In the genomic region with DNA sequence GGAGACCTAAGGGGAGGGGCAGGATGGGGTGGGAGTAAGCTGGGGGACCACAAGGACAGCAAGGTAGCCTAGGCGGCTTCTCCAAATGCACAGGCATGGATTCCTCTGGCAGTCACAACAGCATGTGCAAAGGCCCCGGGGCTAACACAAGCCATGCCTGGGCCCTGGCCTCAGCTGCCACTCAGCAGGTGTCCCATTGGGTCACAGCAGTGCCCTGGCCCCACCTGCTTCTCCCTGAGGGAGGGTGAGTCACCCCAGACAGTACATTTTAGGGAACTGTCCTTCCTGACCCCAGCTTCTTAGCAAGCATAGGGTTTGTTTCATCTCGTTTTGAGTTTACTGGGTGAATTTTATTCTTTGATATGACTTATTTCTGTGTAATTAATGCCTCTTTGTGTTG, we compare ENCODE assay signal across 11 mouse cellular contexts. TPM values are rescaled to one million over a fixed set of nuclear protein-coding genes. Genes with fewer than 3 reads are reported as not detected.
DNase-seq lines count a peak whose midpoint lies in the region; ATAC-seq and TF ChIP-seq lines count a peak whose summit lies in the region.
"Had no signal": no experiment of that assay in that cellular context is flagged by ENCODE, and none has a peak within 500 bp of the region (broad histone marks: within the 10 kb centered on the region; RNA-seq: fewer than 3 reads in every experiment).

No protein-coding gene starts in this region.

- no peak for TF ChIP-seq POLR2A in lung, adult 2 months (IDR thresholded peaks at IDR 0.05; ENCODE audit: borderline replicate concordance, extremely low read depth, low read depth, low read length)

- H3K36me3 ChIP-seq in lung, embryonic 14.5 days (ENCODE audit: insufficient read depth), result peaks cover 21% of the 10 kb centered on the region

- H3K4me2 ChIP-seq in lung, embryonic 14.5 days, result peak overlapping the region; percentile 48

- TF ChIP-seq CTCF in gastrocnemius, adult 2 months (IDR thresholded peaks at IDR 0.05), result no peak
- no peak for TF ChIP-seq CTCF in lung, embryonic 14.5 days (IDR thresholded peaks at IDR 0.05; ENCODE audit: low read depth)
- no peak for TF ChIP-seq CTCF in lung, adult 2 months (IDR thresholded peaks at IDR 0.05; ENCODE audit: insufficient read depth, low read length)

- 59% methylated on average over 3 of the region's 3 CpGs for WGBS in lung, embryonic 14.5 days
- 61% methylated on average over 3 of the region's 3 CpGs for WGBS in lung, adult 2 months

- H3K9me3 ChIP-seq in lung, embryonic 14.5 days (ENCODE audit: low read depth, low read length), result no peaks in the 10 kb centered on the region

- H3K9ac ChIP-seq in lung, embryonic 14.5 days, result peak overlapping the region; percentile 46

- peak overlapping the region; percentile 58 for H3K4me3 ChIP-seq in gastrocnemius, adult 2 months
- H3K4me3 ChIP-seq in lung, embryonic 14.5 days (ENCODE audit: low read depth, low read length), result no peak overlapping the region
- no peak overlapping the region for H3K4me3 ChIP-seq in lung, adult 2 months (replicated peaks; ENCODE audit: extremely low read depth, low read depth, low read length)

- peak overlapping the region; percentile 88 for H3K27ac ChIP-seq in gastrocnemius, adult 2 months
- no peak overlapping the region; the same call in 1 of the 2 replicates for H3K27ac ChIP-seq in lung, embryonic 14.5 days (ENCODE audit: low read depth)

- peak; percentile 16; the same call in 1 of the 2 replicates for ATAC-seq in lung, embryonic 14.5 days (ENCODE audit: insufficient read depth)
- peak; percentile 82 for ATAC-seq in granulocyte monocyte progenitor cell, adult 5-6 weeks (replicated peaks; ENCODE audit: poor library complexity, severe bottlenecking)
- peak; percentile 67 for ATAC-seq in neutrophil, adult 5-6 weeks (ENCODE audit: extremely low read depth, insufficient number of reproducible peaks, low FRiP score, poor library complexity, severe bottlenecking)

- DNase-seq in gastrocnemius, adult 2 months, result no peak
- DNase-seq in gastrocnemius, postnatal 10 days, result no peak
- DNase-seq in lung, embryonic 14.5 days, result no peak
- no peak for DNase-seq in lung, adult 2 months
- no peak for DNase-seq in frontal cortex, postnatal 25 days (ENCODE audit: low spot score in 2 of 2)
- DNase-seq in right cerebral cortex, adult 18-20 months, result no peak

- H3K4me1 ChIP-seq in lung, embryonic 14.5 days (ENCODE audit: insufficient read depth), result peaks cover 4% of the 10 kb centered on the region; the same call in 1 of the 2 replicates
- peaks cover 11% of the 10 kb centered on the region for H3K4me1 ChIP-seq in lung, adult 2 months (ENCODE audit: control insufficient read depth, insufficient read depth, low read length)

- intact Hi-C loops in gastrocnemius, adult 2 months (cut with DNase I), result no loop called here

- no peaks in the 10 kb centered on the region for H3K27me3 ChIP-seq in lung, embryonic 14.5 days (ENCODE audit: insufficient read depth, low read length)

RNA-seq across cellular contexts. Expression of a gene that starts 9.6 kb away (rescaled TPM):
- 10 to 100 TPM; 61.7 to 65.6 TPM for total RNA-seq in gastrocnemius, adult 2 months (2021)
- 10 to 100 TPM; 82.3 to 83.0 TPM for total RNA-seq in gastrocnemius, postnatal 10 days (2021)
- polyA plus RNA-seq in lung, embryonic 14.5 days (2014; fragmentation: Nextera tagmentation; extraction: Ambion mirVana), result 305 and 327 TPM in 2 replicates
- 75.2 and 76.3 TPM in 2 replicates for polyA plus RNA-seq in lung, adult 2 months (2012; rRNA removed)
- 187 and 226 TPM in 2 replicates for total RNA-seq in granulocyte monocyte progenitor cell, adult 5-6 weeks (2014; fragmentation: Nextera tagmentation)
- 247 and 312 TPM in 2 replicates for total RNA-seq in granulocyte monocyte progenitor cell, adult 5-6 weeks (2017)
- 103 and 134 TPM in 2 replicates for total RNA-seq in neutrophil, adult 5-6 weeks (2017)

RNA-seq across cellular contexts. Expression of a gene that starts 16.1 kb away (rescaled TPM):
- 10 to 100 TPM; 35.5 to 54.5 TPM for total RNA-seq in gastrocnemius, adult 2 months (2021)
- 100 to 1,000 TPM in 1 of 2 experiments, 10 to 100 TPM in 1; 79.2 to 130 TPM for total RNA-seq in gastrocnemius, postnatal 10 days (2021)
- polyA plus RNA-seq in lung, embryonic 14.5 days (2014; fragmentation: Nextera tagmentation; extraction: Ambion mirVana), result 70.1 and 72.9 TPM in 2 replicates
- polyA plus RNA-seq in lung, adult 2 months (2012; rRNA removed), result 378 and 717 TPM in 2 replicates
- total RNA-seq in granulocyte monocyte progenitor cell, adult 5-6 weeks (2014; fragmentation: Nextera tagmentation), result 7.7 and 12.3 TPM in 2 replicates
- 24.6 and 27.0 TPM in 2 replicates for total RNA-seq in granulocyte monocyte progenitor cell, adult 5-6 weeks (2017)
- 316 and 319 TPM in 2 replicates for total RNA-seq in neutrophil, adult 5-6 weeks (2017)

RNA-seq across cellular contexts. Expression of a gene that starts 20.6 kb away (rescaled TPM):
- not detected for total RNA-seq in gastrocnemius, adult 2 months (2021)
- not detected for total RNA-seq in gastrocnemius, postnatal 10 days (2021)
- 0.04 TPM in 1 of 2 replicates, not detected in the other for polyA plus RNA-seq in lung, embryonic 14.5 days (2014; fragmentation: Nextera tagmentation; extraction: Ambion mirVana)
- polyA plus RNA-seq in lung, adult 2 months (2012; rRNA removed), result 0.03 TPM in 1 of 2 replicates, not detected in the other
- total RNA-seq in granulocyte monocyte progenitor cell, adult 5-6 weeks (2014; fragmentation: Nextera tagmentation), result not detected in 2 replicates
- total RNA-seq in granulocyte monocyte progenitor cell, adult 5-6 weeks (2017), result not detected in 2 replicates
- 2.4 and 2.8 TPM in 2 replicates for total RNA-seq in neutrophil, adult 5-6 weeks (2017)
- total RNA-seq: common myeloid progenitor, adult 5-6 weeks; gastrocnemius, adult 8-10 months had no signal

RNA-seq across cellular contexts. Expression of a gene that starts 22.5 kb away (rescaled TPM):
- total RNA-seq in gastrocnemius, adult 2 months (2021), result 10 to 100 TPM in 1 of 2 experiments, 1 to 10 TPM in 1; 9.3 to 22.5 TPM
- total RNA-seq in gastrocnemius, postnatal 10 days (2021), result 10 to 100 TPM; 22.5 to 23.4 TPM
- 46.6 and 48.2 TPM in 2 replicates for polyA plus RNA-seq in lung, embryonic 14.5 days (2014; fragmentation: Nextera tagmentation; extraction: Ambion mirVana)
- 32.2 and 33.7 TPM in 2 replicates for polyA plus RNA-seq in lung, adult 2 months (2012; rRNA removed)
- 8.5 and 31.0 TPM in 2 replicates for total RNA-seq in granulocyte monocyte progenitor cell, adult 5-6 weeks (2014; fragmentation: Nextera tagmentation)
- 6.5 and 6.9 TPM in 2 replicates for total RNA-seq in granulocyte monocyte progenitor cell, adult 5-6 weeks (2017)
- 4.4 and 7.7 TPM in 2 replicates for total RNA-seq in neutrophil, adult 5-6 weeks (2017)

RNA-seq across cellular contexts. Expression of a gene that starts 35.7 kb away (rescaled TPM):
- total RNA-seq in gastrocnemius, adult 2 months (2021), result not detected
- not detected for total RNA-seq in gastrocnemius, postnatal 10 days (2021)
- polyA plus RNA-seq in lung, embryonic 14.5 days (2014; fragmentation: Nextera tagmentation; extraction: Ambion mirVana), result not detected in 2 replicates
- 0.43 and 1.2 TPM in 2 replicates for polyA plus RNA-seq in lung, adult 2 months (2012; rRNA removed)
- not detected in 2 replicates for total RNA-seq in granulocyte monocyte progenitor cell, adult 5-6 weeks (2014; fragmentation: Nextera tagmentation)
- total RNA-seq in granulocyte monocyte progenitor cell, adult 5-6 weeks (2017), result not detected in 2 replicates
- total RNA-seq in neutrophil, adult 5-6 weeks (2017), result not detected in 2 replicates
- total RNA-seq: common myeloid progenitor, adult 5-6 weeks; gastrocnemius, adult 8-10 months; layer of hippocampus, adult 8-10 months had no signal

Comparison
In these comparisons a context has a peak if more than half of its experiments do, and no peak if none do; other contexts are left out.
1. ATAC-seq: peak in every context shown above with its lines; median percentile 82 in granulocyte monocyte progenitor cell, adult 5-6 weeks; 67 in neutrophil, adult 5-6 weeks; 16 in lung, embryonic 14.5 days.